Mouse (Mus musculus): ENCODE data around the gene Snapc5.

Snapc5 gene

DNA sequence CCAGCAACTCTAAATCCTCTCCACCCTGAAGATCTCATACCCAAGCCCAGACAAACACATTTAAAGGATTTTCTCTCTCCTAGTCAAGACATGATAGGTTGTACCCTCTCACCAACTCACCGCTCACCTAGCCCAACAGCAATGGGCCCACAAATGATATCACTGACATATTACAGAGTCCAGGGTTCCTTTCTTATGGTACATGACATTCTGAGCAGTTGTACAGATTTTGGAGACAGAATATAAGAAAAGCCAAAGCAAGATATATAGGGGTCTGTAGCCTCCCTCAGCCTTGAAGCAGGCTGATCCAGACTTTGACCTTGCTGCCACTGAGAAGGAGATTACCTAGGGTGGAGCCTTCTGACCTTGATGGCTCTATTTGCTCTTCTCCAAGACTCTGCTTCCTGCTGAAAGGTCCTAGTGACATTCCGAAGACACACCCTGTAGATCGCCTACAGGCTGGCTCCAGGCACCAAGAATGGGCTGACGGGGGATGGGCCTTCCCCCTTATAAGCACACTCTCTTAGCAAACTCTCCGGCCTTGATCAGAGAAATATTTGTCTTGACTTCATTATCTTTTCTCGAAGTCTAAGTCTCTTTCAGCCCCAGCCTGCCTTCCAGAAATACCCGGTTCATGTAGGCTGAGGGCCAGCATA, 19.8 kb downstream of the Snapc5 start:
- in situ Hi-C loops (cut with MboI, MseI), result loop anchor here (5.0 kb wide), 1 partner anchor 532 kb away; no protein-coding TSS in a partner anchor

DNA sequence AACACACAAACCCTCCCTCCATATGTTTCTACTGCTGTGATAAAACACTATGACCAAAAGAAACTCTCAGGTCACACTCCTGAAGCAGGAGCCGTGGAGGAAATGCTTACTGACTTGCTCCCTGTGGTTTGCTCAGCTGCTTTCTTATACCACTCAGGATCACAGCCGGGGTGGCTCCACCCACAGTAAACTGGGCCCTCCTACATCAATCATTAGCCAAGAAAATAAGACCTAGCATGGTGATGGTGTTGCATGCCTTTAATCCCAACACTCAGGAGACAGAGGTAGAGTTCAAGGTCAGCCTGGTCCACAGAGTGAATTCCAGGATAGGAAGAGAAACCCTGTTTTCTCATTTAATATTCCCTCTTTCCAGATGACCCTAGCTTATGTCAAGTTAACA, 20.8 kb downstream of the Snapc5 start:
- in situ Hi-C loops (cut with MboI, MseI), result loop anchor here (5.0 kb wide), 1 partner anchor 533 kb away; no protein-coding TSS in a partner anchor

DNA sequence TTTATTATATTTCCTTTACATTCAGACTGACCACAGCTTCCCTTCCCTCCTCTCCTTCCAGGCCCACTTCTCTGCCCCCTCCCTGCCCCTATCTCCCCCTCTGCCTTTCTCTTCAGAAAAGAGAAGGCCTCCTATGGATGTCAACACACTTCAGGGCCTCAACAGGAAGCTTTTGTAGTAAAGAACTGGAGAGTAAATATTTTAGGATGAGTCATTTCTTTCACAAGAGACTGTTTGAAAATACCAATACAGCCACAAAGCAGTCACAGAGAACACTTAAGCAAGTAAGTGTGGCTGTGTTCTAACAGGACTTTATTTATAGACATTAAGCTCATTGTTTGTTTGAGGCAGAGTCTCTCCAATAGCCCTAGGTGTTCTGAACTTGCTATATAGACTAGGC, 23.3 kb downstream of the Snapc5 start:
- in situ Hi-C loops (cut with MboI, MseI), result no loop called here

DNA sequence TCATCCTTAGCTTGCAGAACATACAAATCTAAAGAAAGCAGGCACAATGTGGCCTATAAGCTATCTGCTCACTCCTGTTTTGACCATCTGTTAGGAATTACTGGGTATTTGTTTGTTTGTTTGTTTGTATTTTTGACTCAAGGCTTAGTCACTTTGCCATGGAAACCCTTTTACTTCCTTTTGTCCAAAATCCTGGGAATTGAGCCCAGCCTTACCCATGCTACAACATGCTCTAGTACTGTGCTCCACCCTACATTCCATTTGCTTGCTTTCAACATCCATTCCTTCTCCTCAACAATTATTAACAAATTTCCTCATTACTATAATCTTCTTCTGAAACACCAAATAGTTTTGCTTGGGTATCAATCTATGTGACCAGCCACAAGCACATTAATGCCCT, 23.8 kb downstream of the Snapc5 start:
- in situ Hi-C loops (cut with MboI, MseI), result no loop called here

DNA sequence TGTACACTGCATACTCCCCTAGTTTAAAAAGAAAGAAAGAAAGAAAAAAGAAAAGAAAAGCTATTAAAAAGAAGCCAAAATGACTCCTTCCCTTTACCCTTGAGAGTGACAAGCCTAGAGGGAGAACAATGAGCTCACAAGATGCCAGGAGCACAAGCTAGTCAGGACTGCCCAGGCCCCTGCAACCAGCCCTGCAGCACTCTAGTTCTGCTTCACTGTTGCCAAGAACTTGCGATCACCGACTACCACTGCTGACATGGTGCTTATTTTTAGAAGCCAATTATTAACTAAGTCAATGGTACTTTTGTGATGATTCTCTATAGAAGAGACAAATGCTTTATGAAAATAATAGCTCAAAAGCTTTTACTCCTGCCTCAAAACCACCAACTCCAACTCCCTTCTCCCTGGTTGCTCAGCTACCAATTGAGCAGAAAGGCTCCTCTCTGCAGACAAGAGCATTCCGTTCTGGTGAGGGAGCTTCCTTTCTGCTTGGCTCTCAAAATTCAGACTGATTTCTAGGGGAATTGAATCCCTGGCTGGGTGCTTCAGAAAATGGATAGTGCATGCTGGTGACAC, 28.5 kb downstream of the Snapc5 start:
- in situ Hi-C loops (cut with MboI, MseI), result no loop called here

DNA sequence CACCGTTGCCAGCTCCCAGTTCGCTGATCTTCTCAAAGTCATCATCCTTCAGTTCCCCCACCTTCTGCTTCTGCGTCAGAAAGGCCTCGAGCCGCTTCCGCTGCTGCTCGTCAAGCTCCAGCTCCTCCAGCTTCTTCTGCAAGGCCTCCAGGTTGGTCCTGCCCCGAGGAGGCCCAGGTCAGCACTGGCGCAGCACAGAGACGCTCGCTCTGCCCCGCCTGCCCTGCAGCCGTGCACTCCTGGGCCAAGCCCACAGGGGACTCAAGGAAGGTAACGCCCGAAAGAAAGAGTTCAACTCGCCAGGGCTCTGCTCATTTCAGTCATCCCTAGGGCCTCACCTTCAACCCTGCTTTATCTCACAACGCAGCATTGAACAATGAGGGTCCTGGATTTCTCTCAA, 35.4 kb downstream of the Snapc5 start:
- in situ Hi-C loops (cut with MboI, MseI), result no loop called here

DNA sequence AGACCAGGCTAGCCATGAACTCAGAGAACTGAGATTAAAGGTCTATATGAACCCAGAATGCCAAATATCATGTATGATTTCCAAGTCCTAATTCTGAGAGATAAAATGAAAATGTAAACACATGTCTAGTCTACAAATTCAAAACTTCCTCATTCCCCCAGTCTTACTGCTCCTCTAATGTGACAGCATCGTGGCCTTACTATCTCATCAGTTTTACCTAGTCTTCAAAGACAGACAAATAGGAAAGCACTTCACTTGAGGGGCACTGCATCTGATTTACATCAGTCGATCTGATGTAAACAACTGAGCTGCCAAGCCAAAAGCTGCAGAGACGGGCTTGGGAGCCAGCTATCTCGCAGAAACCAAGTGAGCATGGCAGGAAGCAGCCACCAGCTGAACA, 37.0 kb downstream of the Snapc5 start:
- in situ Hi-C loops (cut with MboI, MseI), result no loop called here

DNA sequence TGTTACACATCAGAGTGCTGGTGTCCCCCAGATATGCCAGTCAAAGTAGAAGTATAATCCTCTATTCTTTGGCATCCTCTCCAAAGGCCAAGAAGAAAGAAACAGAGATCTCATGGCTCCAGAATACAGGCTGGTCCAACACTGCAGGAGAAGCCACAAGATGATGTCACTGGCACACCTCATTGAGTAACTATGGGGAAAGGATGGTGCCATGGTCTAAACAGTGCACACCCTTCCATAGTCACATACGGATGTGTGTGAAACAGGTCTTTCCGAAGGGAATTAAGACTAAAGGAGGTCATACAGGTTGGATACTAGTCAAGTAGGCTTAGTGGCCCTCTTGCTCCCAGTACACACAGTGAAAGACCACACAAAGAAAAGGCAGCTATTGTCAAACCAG, 37.6 kb downstream of the Snapc5 start:
- in situ Hi-C loops (cut with MboI, MseI), result no loop called here

DNA sequence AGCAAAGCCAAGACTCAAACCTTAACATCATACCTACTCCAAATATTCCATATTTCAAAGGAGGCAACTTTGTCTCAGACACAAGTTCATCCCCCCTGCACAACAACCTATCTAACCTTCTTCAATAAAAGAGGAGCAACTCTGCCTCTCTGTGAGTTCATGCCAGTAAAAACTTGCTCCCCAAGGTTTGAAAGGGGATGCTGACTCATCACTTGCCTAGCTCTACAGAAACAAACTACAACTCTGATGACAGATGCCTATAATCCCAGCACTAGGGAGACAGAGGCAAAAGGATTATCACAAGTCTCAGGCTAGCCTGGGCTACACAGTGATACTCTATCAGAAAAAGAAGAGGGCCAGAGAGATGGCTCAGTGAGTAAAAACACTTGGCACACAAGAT, 38.8 kb downstream of the Snapc5 start:
- in situ Hi-C loops (cut with MboI, MseI), result no loop called here

DNA sequence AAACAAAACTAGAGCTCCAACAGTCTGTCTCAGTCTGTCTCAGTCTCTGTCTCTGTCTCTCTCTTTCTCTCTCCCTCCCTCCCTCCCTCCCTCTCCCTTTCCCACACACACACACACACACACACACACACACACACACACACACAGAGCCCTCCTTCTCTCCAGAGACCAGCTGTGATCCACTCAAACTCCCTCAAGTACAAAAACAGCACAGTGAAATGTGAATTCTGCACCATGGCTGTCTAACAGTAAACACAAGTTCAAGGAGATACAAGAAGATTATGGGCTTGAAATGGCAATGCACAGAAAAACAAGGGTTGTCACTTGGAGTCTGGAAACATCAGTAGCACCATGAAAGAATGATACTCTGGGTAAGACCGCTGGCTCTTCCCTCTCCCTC, 40.2 kb downstream of the Snapc5 start:
- in situ Hi-C loops (cut with MboI, MseI), result no loop called here

DNA sequence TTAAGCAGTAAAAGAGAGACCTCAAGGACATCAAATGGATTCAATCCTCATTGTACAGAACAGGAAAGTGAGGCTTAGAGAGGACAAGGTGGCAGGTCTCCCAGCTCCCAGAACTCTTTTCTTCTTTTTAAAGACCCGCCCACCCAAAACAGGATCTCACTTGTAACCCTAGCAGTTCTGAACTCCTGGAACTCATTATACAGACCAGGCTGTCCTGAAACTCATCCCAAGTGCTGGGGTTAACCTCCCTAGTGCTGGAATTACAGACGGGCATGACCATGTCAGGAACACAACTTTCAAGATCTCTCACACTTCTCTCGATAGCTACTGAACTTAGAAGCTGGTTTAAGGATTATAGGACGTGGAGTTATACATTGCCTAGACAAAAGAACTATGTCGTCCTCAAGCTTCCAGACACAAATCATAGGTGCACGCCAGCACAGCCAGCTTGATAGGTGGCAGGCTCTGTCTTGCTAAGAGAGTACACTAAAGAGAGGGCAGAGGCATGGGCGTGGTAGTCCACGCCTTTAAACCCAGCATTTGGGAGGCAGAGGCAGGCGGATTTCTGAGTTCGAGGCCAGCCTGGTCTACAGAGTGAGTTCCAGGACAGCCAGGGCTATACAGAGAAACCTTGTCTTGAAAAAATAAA, 40.8 kb downstream of the Snapc5 start:
- in situ Hi-C loops (cut with MboI, MseI), result no loop called here

DNA sequence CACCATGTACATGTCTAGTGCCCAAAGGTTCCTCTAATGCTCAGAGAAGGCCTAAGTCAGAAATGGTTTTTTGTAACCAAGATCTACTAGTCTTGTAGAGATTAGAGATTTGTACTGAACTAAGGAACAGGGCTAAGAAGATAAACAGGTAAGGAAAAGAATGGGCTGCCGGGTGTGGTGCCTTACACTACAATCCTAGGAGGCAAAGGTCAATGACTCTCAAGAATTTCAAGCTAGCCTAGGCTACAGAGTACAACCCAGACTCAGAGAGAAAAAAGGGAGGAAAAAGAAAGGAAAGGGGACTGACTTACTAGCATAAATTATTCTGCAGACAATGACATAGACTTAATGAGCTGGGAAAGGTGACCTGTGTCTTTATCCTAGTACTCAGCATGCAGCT, 41.5 kb downstream of the Snapc5 start:
- in situ Hi-C loops (cut with MboI, MseI), result no loop called here

DNA sequence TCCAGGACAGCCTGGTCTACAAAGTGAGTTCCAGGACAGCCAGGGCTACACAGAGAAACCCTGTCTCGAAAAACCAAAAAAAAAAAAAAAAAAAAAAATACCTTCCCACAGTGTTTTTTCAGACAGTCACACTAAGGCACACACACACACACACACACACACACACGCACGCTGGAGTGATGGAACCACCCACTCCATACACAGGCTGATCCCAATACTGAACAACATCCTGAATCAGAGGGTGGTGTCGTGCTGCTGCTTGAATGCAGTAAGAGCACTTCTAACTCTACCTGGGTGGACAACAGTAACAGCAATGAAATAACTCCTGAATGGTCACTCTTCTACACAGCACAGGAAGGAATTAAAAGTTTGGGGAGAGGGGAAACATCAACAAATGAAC, 42.4 kb downstream of the Snapc5 start:
- in situ Hi-C loops (cut with MboI, MseI), result no loop called here

DNA sequence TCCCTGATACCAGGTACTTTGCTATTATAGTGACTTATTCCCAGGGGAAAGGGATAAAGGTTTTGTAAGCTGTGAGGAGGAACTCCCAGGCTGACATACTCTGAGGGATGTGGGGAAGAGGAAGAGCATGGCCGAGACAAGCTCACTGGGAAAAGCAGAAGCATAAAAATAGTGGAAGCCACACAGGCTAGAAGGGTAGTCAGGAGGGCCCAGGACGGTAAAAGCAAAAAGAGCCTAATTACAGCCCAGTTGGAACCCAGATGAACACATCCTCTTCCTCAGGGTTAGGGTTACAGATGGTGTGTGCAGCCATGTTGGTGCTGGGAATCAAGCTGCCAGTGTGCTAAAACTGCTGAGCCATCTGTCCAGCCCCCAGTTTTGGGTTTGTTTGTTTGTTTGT, 43.0 kb downstream of the Snapc5 start:
- in situ Hi-C loops (cut with MboI, MseI), result no loop called here

DNA sequence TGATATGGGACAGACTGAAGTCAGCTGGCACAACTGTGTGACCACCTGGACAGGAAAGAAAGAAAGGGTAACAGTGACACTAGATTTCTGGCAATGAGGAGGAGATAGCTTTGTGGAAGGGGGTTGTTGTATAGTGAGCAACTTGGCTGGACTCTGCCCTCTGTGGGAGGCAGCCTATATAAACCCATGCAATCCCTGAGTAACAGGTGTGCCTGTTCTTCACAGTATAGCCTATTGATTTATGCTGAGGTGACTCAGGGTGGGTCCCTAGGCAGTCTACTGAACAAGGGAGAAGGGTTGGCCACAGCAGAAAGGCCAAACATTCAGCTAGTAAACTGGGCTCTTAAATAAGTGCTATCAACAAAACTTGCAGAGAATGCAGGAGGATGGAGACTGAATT, 46.7 kb downstream of the Snapc5 start:
- in situ Hi-C loops (cut with MboI, MseI), result no loop called here

DNA sequence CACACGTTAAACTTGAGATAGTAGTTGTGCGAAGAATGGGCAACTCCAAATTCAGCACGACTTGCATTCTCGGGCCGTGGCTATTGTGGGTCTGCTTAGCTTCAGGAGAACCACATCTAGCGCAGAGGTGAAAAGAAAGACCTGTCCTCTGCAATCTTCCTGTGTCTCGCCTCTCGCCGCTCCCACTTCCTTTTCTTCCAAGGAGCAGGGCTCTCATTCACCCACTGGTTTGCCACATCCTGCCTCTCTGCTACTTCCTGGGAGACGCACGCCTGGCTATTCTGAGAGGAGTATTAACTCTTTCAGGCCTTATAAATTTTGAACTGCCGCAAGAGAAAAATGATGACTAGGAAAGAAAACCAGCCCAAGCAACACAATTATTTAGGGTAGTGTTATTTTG, 48.7 kb downstream of the Snapc5 start:
- in situ Hi-C loops (cut with MboI, MseI), result no loop called here

DNA sequence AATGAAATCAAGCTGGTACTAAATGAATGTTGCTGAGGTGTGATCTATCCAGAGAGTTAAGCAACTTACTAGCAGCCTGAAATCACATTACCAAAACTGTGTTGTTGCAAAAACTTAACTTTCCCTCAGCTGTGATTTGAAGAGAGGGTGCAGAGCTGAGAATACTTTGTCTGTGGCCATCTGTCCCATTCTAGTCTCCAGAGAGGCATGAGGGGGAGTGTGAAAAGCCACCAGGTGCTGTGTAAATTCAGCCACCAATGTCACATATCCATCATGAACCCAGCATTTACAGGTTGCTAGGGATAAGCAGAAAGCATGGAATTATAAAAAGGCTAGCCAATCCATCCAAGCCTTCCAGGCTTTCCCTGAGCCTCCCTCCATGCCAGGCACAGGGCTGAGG, 49.9 kb downstream of the Snapc5 start:
- in situ Hi-C loops (cut with MboI, MseI), result no loop called here

DNA sequence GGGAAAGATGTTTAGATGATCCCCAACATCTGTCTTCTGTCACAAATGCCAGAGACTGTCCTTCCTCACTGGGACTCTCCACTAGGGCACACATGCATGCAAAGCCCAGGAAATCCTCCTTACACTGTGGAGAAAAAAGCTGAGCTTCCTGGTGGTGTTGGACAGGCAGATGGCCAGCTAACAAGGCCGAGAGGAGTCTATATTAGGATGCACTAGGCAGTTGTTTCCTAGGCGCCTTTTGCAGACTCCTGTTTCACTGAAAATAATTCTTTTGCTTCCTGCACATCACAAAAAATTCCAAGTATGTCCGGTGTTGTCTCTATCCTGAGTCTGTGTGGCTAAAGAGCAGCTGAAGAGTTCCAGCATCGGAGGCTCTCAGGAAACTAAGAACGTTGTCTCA, 52.1 kb downstream of the Snapc5 start:
- in situ Hi-C loops (cut with MboI, MseI), result no loop called here

DNA sequence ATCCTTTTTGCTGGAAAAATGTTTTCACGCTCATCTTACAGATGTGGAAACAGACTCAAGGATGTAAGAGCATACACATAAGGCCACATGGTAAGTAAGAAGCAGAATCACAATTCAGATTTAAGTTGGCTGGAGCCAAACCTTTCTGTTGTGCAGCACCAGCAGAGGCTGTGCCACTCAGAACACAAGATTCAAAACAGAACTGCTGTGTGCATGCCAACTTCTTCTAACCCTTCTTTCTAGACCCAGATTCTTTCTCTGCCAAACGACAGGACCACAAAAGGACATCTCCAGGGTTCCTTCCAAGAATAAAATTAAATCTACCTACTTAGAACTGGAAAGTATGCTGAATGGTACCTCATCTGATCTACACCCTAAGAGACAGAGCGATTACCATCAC, 52.6 kb downstream of the Snapc5 start:
- in situ Hi-C loops (cut with MboI, MseI), result no loop called here

DNA sequence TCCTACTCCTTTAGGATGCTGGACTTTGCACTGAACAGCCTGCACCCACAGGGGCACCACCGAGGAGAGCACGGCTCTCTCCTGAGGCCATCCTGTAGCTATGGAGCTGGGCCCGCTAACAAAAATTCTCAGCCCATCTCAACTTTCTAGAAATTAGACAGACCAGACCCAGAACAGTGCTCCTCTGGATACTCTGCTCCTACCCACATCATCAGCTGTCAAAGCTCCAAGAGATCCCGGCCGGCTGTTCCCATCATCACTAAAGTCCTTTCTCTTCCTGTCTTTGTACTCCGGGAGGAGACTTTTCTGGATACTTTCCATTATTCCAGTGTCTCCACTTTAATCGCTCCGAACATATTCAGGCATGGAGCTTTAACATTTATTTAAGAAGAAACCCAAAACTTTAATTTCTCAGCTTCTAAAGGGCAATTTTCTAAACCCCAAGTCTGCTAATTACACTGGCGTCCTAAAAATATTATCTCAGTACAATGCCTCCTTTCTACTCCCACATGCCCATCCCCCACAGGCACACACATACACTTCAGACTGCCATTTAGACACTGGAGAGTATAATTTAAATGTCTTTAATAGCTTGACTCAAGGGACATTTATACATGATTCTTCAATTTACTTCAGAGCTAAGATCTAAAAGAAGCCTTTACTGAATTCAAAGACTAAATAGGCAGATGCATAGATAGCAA, 53.3 kb downstream of the Snapc5 start:
- in situ Hi-C loops (cut with MboI, MseI), result no loop called here
